Mouse (Mus musculus) midbrain, postnatal 0 days (tissue): ENCODE measurements around the gene Rasgef1b. TPM values are rescaled to one million over a fixed set of nuclear protein-coding genes. Genes with fewer than 3 reads are reported as not detected.
"Not testable (repeated sequence)": the region's sequence is repeated elsewhere in the genome, so short reads cannot be mapped to it uniquely, and the experiment has no call there.

ENCODE experiments used
- ATAC-seq: fragments of 200-750 bp; cut with Nextera tagmentation; 2 replicates; pipeline ENCODE4 v1.8.0; 2017; ENCODE audit warnings: moderate number of reproducible peaks, mild to moderate bottlenecking, moderate TSS enrichment, moderate library complexity; ENCODE audit not compliant: low FRiP score
- DNase-seq: peaks from one replicate; pipeline ENCODE4 v3.0.0-alpha.2; 2015; ENCODE audit warnings: low spot score
- H3K27ac ChIP-seq: fragments of 300-500 bp; sonication (generic); 2 replicates; pipeline ENCODE4 v1.5.1; 2014; ENCODE audit warnings: low read depth, mild to moderate bottlenecking, low read length, mixed read lengths
- H3K27me3 ChIP-seq: fragments of 300-500 bp; sonication (generic); 2 replicates; pipeline ENCODE4 v1.6.1; 2014; ENCODE audit warnings: low read length, control low read depth, mixed read lengths; ENCODE audit not compliant: insufficient read depth
- H3K36me3 ChIP-seq: fragments of 300-500 bp; sonication (generic); 2 replicates; pipeline ENCODE4 v1.6.1; 2014; ENCODE audit warnings: low read length, control low read depth, mixed read lengths; ENCODE audit not compliant: insufficient read depth
- H3K4me1 ChIP-seq: fragments of 300-500 bp; sonication (generic); 2 replicates; pipeline ENCODE4 v1.6.1; 2014; ENCODE audit warnings: mild to moderate bottlenecking, control low read depth, antibody characterized with exemption, low read length, mixed read lengths; ENCODE audit not compliant: insufficient read depth
- H3K4me2 ChIP-seq: fragments of 300-500 bp; sonication (generic); 2 replicates; pipeline ENCODE4 v1.6.1; 2014; ENCODE audit warnings: low read depth, mild to moderate bottlenecking, low read length, mixed read lengths; ENCODE audit not compliant: poor library complexity, severe bottlenecking
- H3K4me3 ChIP-seq: fragments of 300-500 bp; sonication (generic); 2 replicates; pipeline ENCODE4 v1.5.1; 2014; ENCODE audit warnings: low read depth, mild to moderate bottlenecking, low read length, moderate library complexity
- H3K9ac ChIP-seq: fragments of 300-500 bp; sonication (generic); replicated peaks from 2 replicates; pipeline ENCODE4 v1.6.1; 2014; ENCODE audit warnings: mild to moderate bottlenecking, low read length, moderate library complexity, mixed read lengths; ENCODE audit not compliant: poor library complexity, severe bottlenecking
- H3K9me3 ChIP-seq: fragments of 300-500 bp; sonication (generic); 2 replicates; pipeline ENCODE4 v1.6.1; 2016; ENCODE audit warnings: low read length, control low read depth
- CTCF ChIP-seq: IDR thresholded peaks from 2 replicates; pipeline ENCODE4 v1.5.1; 2016; ENCODE audit warnings: antibody characterized with exemption, mild to moderate bottlenecking
- WGBS: fragments of 180-500 bp; shearing (Covaris S2); extraction: QIAGEN DNeasy Blood & Tissue Kit; methylation state at CpG from one replicate; pipeline ENCODE4 v1.1.7; 2014; 5-methylcytosine and 5-hydroxymethylcytosine counted together
- polyA plus RNA-seq: library from polyadenylated mRNA; unstranded; fragments of >200 nt; fragmentation: Nextera tagmentation; extraction: Ambion mirVana; gene quantifications from 2 replicates; pipeline ENCODE4 v1.2.1, GENCODE M21; 2015
- total RNA-seq: library from RNA; depleted of rRNA; stranded (reverse); fragments of >200 nt; gene quantifications from 2 replicates; pipeline ENCODE4 v1.2.3, GENCODE M21; 2014

Rasgef1b gene
- total and polyA plus RNA-seq, 2 experiments from 2014 or later, result 36.0 to 44.6 TPM

GRCm38 (mm10) chr5:99218385-99218784 is 510.5 kb downstream of the Rasgef1b start:
- no peaks in the 10 kb centered on the region for H3K27me3 ChIP-seq
- 0 out of 2 replicates have a peak, but pooled peaks cover 4% of the 10 kb centered on the region for H3K9me3 ChIP-seq
- H3K9ac ChIP-seq, result no peak overlapping the region
- H3K4me1 ChIP-seq, result no peaks in the 10 kb centered on the region
- 53% methylated on average over 5 of the region's 5 CpGs for WGBS
- H3K36me3 ChIP-seq, result peaks cover 23% of the 10 kb centered on the region
- H3K27ac ChIP-seq, result no peak overlapping the region
- no peak for TF ChIP-seq CTCF
- H3K4me3 ChIP-seq, result no peak overlapping the region
- DNase-seq (no peak), ATAC-seq (no peak)
- H3K4me2 ChIP-seq, result no peak overlapping the region

- not testable (repeated sequence) for H3K4me2 ChIP-seq, DNase-seq, H3K4me1 ChIP-seq, ATAC-seq, H3K9me3 ChIP-seq, H3K9ac ChIP-seq, H3K27ac ChIP-seq, H3K4me3 ChIP-seq, H3K27me3 ChIP-seq
- 96% methylated on average over 1 of the region's 1 CpGs for WGBS
- peaks cover 17% of the 10 kb centered on the region for H3K36me3 ChIP-seq
These were observed 512.2 kb downstream of the Rasgef1b start for GRCm38 (mm10) chr5:99216588-99217152.

- Histone ChIP-seq H3K27ac (no peak overlapping the region), H3K4me2 (no peak overlapping the region), H3K4me1 (no peaks in the 10 kb centered on the region), H3K9me3 (no peaks in the 10 kb centered on the region), H3K27me3 (no peaks in the 10 kb centered on the region), H3K4me3 (no peak overlapping the region), H3K9ac (no peak overlapping the region), H3K36me3 (peaks cover 6% of the 10 kb centered on the region; the same call in 1 of the 2 replicates)
- ATAC-seq (no peak), DNase-seq (no peak)
- TF ChIP-seq CTCF, result no peak
- WGBS, result 65% methylated on average over 7 of the region's 7 CpGs
These were observed 513.4 kb downstream of the Rasgef1b start for GRCm38 (mm10) chr5:99215207-99216157.

GRCm38 (mm10) chr5:99214400-99214799 is 514.5 kb downstream of the Rasgef1b start:
- no peaks in the 10 kb centered on the region for H3K27me3 ChIP-seq
- H3K36me3 ChIP-seq, result peaks cover 5% of the 10 kb centered on the region; the same call in 1 of the 2 replicates
- H3K27ac ChIP-seq, result no peak overlapping the region
- no peaks in the 10 kb centered on the region for H3K9me3 ChIP-seq
- no peaks in the 10 kb centered on the region for H3K4me1 ChIP-seq
- no peak overlapping the region for H3K9ac ChIP-seq
- H3K4me2 ChIP-seq, result no peak overlapping the region
- H3K4me3 ChIP-seq, result no peak overlapping the region
- no peak for TF ChIP-seq CTCF
- WGBS, result 93% methylated on average over 6 of the region's 6 CpGs
- DNase-seq (no peak), ATAC-seq (no peak)

- Histone ChIP-seq H3K4me1 (no peaks in the 10 kb centered on the region), H3K9me3 (no peaks in the 10 kb centered on the region), H3K4me3 (no peak overlapping the region), H3K27me3 (no peaks in the 10 kb centered on the region), H3K27ac (no peak overlapping the region), H3K9ac (no peak overlapping the region), H3K36me3 (peaks cover 5% of the 10 kb centered on the region; the same call in 1 of the 2 replicates), H3K4me2 (no peak overlapping the region)
- TF ChIP-seq CTCF, result no peak
- WGBS, result 61% methylated on average over 6 of the region's 6 CpGs
- DNase-seq (no peak), ATAC-seq (no peak)
These were observed 515.7 kb downstream of the Rasgef1b start for GRCm38 (mm10) chr5:99213211-99213610.

GRCm38 (mm10) chr5:99203475-99203874 is 525.4 kb downstream of the Rasgef1b start:
- no peak overlapping the region for H3K4me2 ChIP-seq
- no peaks in the 10 kb centered on the region for H3K9me3 ChIP-seq
- no peaks in the 10 kb centered on the region for H3K36me3 ChIP-seq
- no peak for TF ChIP-seq CTCF
- H3K9ac ChIP-seq, result no peak overlapping the region
- H3K27me3 ChIP-seq, result no peaks in the 10 kb centered on the region
- DNase-seq, result no peak
- no peak overlapping the region for H3K27ac ChIP-seq
- ATAC-seq, result no peak
- WGBS, result 75% methylated on average over 2 of the region's 2 CpGs
- no peak overlapping the region for H3K4me3 ChIP-seq
- H3K4me1 ChIP-seq, result no peaks in the 10 kb centered on the region
